Mouse (Mus musculus) T-helper 17 cell (primary cell): ENCODE measurements around the gene Oas1e.
"Not testable (repeated sequence)": the region's sequence is repeated elsewhere in the genome, so short reads cannot be mapped to it uniquely, and the experiment has no call there.

Experiments used
- in situ Hi-C, 2 experiments: fragments of 300-600 bp; cut with MboI, MseI; formaldehyde crosslinking; loops; 1 replicate in 1 of 2; 2 replicates in 1 of 2; pipeline ENCODE4 v1.15.1; 2025; ENCODE audit warnings: high pct_unique_total_duplicates in 2 of 2

The Oas1e gene

GRCm38 (mm10) chr5:120795480-120796034 lies at the start of gene Oas1e:
Gene Oas1e, minus strand, starts transcription at chr5:120795530.
- in situ Hi-C loops, result not testable (repeated sequence)

- in situ Hi-C loops, result loop anchor here in 1 of 2 experiments (5.0 kb wide), 1 partner anchor 42 kb away; no protein-coding TSS in a partner anchor
Measured at GRCm38 (mm10) chr5:120844713-120845112, 49.4 kb upstream of the Oas1e start.

GRCm38 (mm10) chr5:120836731-120837585 lies 41.6 kb upstream of the Oas1e start:
- in situ Hi-C loops, result no loop called here

GRCm38 (mm10) chr5:120833335-120834280 lies 38.3 kb upstream of the Oas1e start:
- in situ Hi-C loops, result no loop called here

DNA sequence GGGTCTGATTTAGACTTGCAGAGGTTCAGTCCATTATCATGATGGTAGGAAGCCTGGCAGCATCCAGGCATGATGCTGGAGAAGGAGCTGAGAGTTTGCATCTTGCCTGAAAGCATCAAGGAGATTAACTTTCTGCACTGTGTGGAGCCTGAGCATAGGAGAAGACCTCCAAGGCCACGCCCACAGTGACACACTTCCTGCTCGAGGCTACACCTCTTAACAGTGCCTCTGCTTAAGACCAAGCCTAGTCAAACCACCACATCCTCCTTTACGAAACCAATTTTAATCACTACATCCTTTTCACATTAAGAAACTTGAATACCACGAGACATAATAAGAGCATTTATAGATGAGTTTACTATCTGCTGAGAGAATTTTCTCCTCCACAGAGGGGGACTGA lies 35.7 kb upstream of the Oas1e start:
- in situ Hi-C loops, result no loop called here

- in situ Hi-C loops, result no loop called here
Measured at GRCm38 (mm10) chr5:120818999-120819398, 23.7 kb upstream of the Oas1e start.

GRCm38 (mm10) chr5:120815949-120816348 lies 20.6 kb upstream of the Oas1e start:
- in situ Hi-C loops, result no loop called here

- in situ Hi-C loops, result no loop called here
Measured at GRCm38 (mm10) chr5:120813023-120813422, 17.7 kb upstream of the Oas1e start.

GRCm38 (mm10) chr5:120811951-120812819 lies 16.9 kb upstream of the Oas1e start, which contains the start of gene Oas1c:
Gene Oas1c, minus strand, starts transcription at chr5:120812514.
- in situ Hi-C loops, result no loop called here

DNA sequence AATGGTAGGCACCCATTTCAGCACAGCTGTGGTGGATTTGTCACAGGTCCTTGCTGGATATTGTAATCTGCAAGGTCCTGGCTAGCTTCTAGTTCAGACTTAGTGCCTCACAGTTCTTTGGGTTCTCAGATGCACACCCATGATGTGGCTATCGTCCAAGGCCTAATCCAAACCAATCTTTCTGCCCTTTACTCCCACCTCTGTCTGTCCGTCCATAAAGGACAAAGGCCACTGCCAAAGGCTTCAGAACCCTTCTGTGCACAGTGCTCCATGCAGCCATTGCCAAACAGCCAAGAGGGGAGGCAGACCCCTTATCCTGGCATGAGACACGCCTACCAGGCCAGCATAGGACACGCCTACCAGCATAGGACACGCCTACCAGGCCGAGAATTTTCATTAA lies 13.8 kb upstream of the Oas1e start:
- in situ Hi-C loops, result no loop called here

DNA sequence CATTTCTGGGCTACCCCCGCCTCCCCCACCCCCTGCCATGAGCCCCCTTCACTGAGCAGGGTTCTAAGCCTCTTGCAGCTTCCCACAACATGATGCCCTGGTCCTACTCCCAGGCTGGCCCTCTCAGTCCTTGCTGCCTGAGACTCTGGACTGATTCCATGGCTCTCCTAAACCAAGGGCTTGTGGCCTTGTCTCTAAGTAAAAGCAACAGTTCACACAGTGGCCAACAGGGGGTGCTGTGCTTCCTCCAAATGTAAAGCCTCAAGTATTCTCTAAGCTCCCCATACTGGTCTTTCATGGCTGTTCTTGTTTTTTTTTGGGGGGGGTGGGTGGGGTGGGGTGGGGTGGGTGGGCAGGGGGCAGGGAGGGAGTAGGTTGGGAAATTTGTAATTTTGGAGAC lies 11.1 kb upstream of the Oas1e start:
- in situ Hi-C loops, result no loop called here

DNA sequence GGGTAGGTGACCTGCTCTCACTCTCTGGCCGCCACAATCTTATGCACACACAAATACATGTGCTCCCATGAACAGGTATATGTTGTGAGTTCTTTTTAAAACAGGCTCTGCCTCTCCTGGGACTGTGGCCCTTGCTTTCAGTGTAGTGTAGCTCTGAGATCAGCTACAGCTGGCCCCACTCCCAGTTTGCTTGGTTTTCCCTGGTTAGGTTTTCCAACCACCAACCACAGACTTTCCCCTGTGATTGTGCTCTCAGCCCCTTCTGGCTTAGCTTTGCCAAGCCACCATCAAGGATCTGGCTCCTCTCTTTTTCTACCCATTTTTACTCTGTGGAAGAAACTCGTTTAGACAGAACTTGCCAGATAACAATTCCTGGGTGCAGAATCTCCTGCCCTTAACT lies 8.3 kb upstream of the Oas1e start:
- in situ Hi-C loops, result loop anchor here (5.0 kb wide), 2 partner anchors 39 to 69 kb away; no protein-coding TSS in a partner anchor

- in situ Hi-C loops, result not testable (repeated sequence)
Measured at GRCm38 (mm10) chr5:120798943-120799342, 3.6 kb upstream of the Oas1e start.

GRCm38 (mm10) chr5:120798147-120798546 lies 2.8 kb upstream of the Oas1e start:
- in situ Hi-C loops, result not testable (repeated sequence)

- in situ Hi-C loops, result no loop called here
Measured at GRCm38 (mm10) chr5:120793043-120793442, 2.3 kb downstream of the Oas1e start.

GRCm38 (mm10) chr5:120787042-120787441 lies 8.3 kb downstream of the Oas1e start:
- in situ Hi-C loops, result no loop called here

DNA sequence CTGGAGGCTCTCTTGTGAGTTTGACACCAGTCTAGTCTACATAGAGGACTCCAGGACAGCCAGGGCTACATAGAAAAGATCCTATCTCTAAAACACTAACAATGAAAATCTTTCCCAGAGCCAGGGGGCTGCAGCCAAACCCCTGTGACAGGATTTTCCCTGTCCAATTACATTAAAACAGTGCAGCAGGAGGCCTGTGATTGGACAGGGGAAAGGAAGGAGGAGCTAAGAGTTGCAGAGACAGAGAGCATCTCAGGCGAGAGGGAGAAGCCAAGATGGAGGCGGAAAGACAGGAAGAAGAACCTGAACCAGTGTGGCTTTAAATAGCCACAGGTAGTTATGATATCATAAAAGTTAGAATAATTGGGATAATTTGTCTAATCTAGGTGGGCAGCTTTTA lies 12.9 kb downstream of the Oas1e start:
- in situ Hi-C loops, result no loop called here

GRCm38 (mm10) chr5:120781646-120782045 lies 13.7 kb downstream of the Oas1e start:
- in situ Hi-C loops, result no loop called here

DNA sequence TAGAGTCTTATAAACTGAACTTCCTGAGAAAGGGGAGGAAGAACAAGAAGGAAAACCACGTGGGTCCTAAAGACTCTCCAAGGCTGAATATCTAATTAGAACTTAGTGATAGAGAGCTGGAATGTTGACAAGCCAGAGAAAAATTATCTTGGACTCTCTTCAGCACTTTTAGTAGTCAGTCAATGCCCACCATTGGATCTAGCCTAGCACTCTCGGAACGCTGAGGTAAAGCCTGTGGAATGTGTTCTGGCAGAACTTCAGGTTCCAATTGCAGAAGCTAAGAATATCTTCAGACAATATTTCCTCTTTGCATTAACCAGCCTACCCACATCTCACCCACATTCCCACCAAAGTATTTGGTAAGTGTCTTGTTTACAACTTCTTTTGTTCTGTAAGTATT lies 15.4 kb downstream of the Oas1e start:
- in situ Hi-C loops, result no loop called here

- in situ Hi-C loops, result no loop called here
Measured at GRCm38 (mm10) chr5:120778941-120779340, 16.4 kb downstream of the Oas1e start.

DNA sequence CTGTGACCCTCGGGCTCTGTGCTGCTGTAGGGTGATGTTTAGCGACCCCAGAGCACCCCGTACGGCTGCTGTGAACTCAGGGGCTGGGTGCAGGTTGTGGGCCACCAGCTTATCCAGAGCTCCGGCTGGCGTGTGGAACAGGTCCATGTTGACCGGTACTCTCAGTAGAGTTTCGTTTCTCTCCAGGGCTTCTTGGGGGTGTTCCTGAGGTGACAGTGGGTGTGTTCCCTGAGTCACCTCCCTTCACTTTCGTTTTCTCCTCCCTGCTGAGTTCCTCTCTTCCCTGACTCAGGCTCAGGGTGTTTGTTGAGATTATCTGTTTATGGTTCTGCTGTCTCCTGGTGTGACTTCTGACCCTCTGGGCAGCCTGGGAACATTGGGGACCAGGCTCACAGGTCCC lies 17.9 kb downstream of the Oas1e start, which contains the start of gene Oas3:
Oas3 (minus strand) TSS at position 184 of the 400 bp plus-strand sequence.
- in situ Hi-C loops, result no loop called here
